Mouse (Mus musculus): ENCODE measurements at regions not wholly inside any gene's neighbourhood (a gene's known extent, or its start where the extent isn't known, plus 50 kb on each side); places are given as distances from the start of the nearest gene placed in this dataset.

DNA sequence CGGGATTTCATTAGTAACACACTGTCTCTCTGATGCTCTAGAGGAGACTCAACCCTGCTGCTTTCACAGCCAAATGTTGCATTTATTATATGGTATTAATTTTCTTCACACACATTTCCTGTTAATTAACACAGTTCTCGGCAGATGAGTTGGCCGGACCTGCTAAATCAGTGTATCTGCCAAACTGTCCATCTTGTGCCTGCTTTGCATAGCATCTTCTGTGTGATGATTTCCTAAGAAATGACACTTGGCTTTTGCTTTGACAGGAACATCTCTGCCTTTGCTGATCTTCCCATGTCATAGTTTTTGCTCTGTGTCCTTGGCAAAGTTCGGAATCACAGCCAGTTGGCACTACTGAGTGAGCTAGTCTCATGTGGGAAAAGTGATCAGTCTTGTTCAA, 67.9 kb downstream of the Thnsl1 start:
- dilution Hi-C loops (cut with MboI; ENCODE audit: extremely low pct_ligation_motif_present, extremely low pct_unique_long_range_greater_than_20kb, low sequenced_read_pairs) = no loop called here
- TF ChIP-seq SMC3 (IDR thresholded peaks at IDR 0.05; ENCODE audit: low read depth, low read length) (no peak), MEF2A (IDR thresholded peaks at IDR 0.05; ENCODE audit: borderline replicate concordance, low read depth, low read length) (no peak), HCFC1 (IDR thresholded peaks at IDR 0.05; ENCODE audit: low read depth, low read length) (no peak), MAX (IDR thresholded peaks at IDR 0.05; ENCODE audit: low read length) (no peak), POLR2AphosphoS2 (IDR thresholded peaks at IDR 0.05; ENCODE audit: low read depth, low read length) (no peak), JUND (conservative IDR thresholded peaks at IDR 0.05; ENCODE audit: low read depth, low read length) (no peak), USF1 (IDR thresholded peaks at IDR 0.05; ENCODE audit: low read depth, low read length) (no peak), TBP (conservative IDR thresholded peaks at IDR 0.05; ENCODE audit: low read depth, low read length) (no peak), E2F4 (IDR thresholded peaks at IDR 0.05; ENCODE audit: insufficient replicate concordance, low read depth, low read length) (no peak), MAFK (IDR thresholded peaks at IDR 0.05; ENCODE audit: insufficient replicate concordance, low read length) (no peak), CHD1 (IDR thresholded peaks at IDR 0.05; ENCODE audit: low read depth, low read length) (no peak), ZNF384 (IDR thresholded peaks at IDR 0.05; ENCODE audit: low read depth, low read length) (no peak), PAX5 (IDR thresholded peaks at IDR 0.05; ENCODE audit: low read length) (no peak)

DNA sequence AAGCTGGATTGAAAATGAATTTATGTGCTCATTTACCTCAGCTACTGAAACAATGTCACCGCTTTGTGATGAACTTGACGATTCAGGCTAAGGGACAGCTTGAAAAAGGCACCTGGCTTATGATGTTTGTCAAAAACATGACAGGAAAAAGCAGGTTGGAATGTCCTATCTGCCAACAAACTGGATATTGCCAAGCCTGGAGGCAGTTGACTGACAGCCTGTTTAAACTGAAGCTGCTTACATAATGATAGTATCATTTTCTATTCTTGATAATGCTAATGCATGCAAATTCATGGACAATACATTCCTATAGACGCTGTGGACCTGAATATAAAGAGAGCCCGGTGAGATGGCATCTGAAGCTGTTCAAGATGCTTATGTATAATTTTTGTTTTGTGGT, 69.8 kb downstream of the Thnsl1 start:
- DNase-seq (ENCODE audit: extremely low read depth) = no peak
- Histone ChIP-seq H3K36me3 (replicated peaks in 1 of 2; ENCODE audit: control insufficient read depth in 1 of 2, insufficient read depth in 1 of 2, low read length in 1 of 2) (no peaks in the 10 kb centered on the region), H3K79me2 (replicated peaks; ENCODE audit: control insufficient read depth, extremely low read depth, insufficient read depth, poor library complexity, severe bottlenecking) (no peaks in the 10 kb centered on the region), H3K4me1 (ENCODE audit: control insufficient read depth in 1 of 2, insufficient read depth in 2 of 2) (no peaks in the 10 kb centered on the region), H3K4me2 (ENCODE audit: insufficient read depth, low read depth, poor library complexity, severe bottlenecking) (no peak overlapping the region), H3K27ac (ENCODE audit: insufficient read depth, low read depth) (no peak overlapping the region), H3K4me3 (replicated peaks in 1 of 3; ENCODE audit: low read depth in 2 of 3, low read length in 2 of 3, poor library complexity in 1 of 3) (no peak overlapping the region), H3K9me3 (replicated peaks; ENCODE audit: low read length) (no peaks in the 10 kb centered on the region), H3K9ac (ENCODE audit: insufficient read depth, low read depth) (no peak overlapping the region), H3K27me3 (replicated peaks) (no peaks in the 10 kb centered on the region)
- TF ChIP-seq TBP (conservative IDR thresholded peaks at IDR 0.05; ENCODE audit: low read depth, low read length) (no peak), MYC (IDR thresholded peaks at IDR 0.05; ENCODE audit: low read depth, low read length) (no peak), EP300 (IDR thresholded peaks at IDR 0.05; ENCODE audit: low read length) (no peak), ZNF384 (IDR thresholded peaks at IDR 0.05; ENCODE audit: low read depth, low read length) (no peak), RAD21 (IDR thresholded peaks at IDR 0.05; ENCODE audit: low read depth, low read length) (no peak), MAX (IDR thresholded peaks at IDR 0.05; ENCODE audit: low read length) (no peak), CHD1 (IDR thresholded peaks at IDR 0.05; ENCODE audit: low read depth, low read length) (no peak), IRF4 (IDR thresholded peaks at IDR 0.05; ENCODE audit: low read depth, low read length) (no peak), POLR2AphosphoS2 (IDR thresholded peaks at IDR 0.05; ENCODE audit: low read depth, low read length) (no peak), MAZ (IDR thresholded peaks at IDR 0.05; ENCODE audit: low read depth, low read length) (no peak), SMC3 (IDR thresholded peaks at IDR 0.05; ENCODE audit: low read depth, low read length) (no peak), UBTF (IDR thresholded peaks at IDR 0.05; ENCODE audit: low read depth, low read length) (no peak), ZMIZ1 (IDR thresholded peaks at IDR 0.05; ENCODE audit: low read depth, low read length) (no peak), CHD2 (IDR thresholded peaks at IDR 0.05; ENCODE audit: low read length) (no peak), ELF1 (IDR thresholded peaks at IDR 0.05; ENCODE audit: low read depth, low read length) (no peak), JUND (conservative IDR thresholded peaks at IDR 0.05; ENCODE audit: low read depth, low read length) (no peak), ZC3H11A (IDR thresholded peaks at IDR 0.05; ENCODE audit: low read depth, low read length) (no peak), MXI1 (IDR thresholded peaks at IDR 0.05; ENCODE audit: low read depth, low read length) (no peak)
- in situ Hi-C loops (cut with MboI; ENCODE audit: low pct_ligation_motif_present, low pct_unique_long_range_greater_than_20kb, low sequenced_read_pairs) = loop anchor here (5.0 kb wide), 1 partner anchor 632 kb away; no protein-coding TSS in a partner anchor
- dilution Hi-C loops (cut with MboI; ENCODE audit: extremely low pct_ligation_motif_present, extremely low pct_unique_long_range_greater_than_20kb, low sequenced_read_pairs) = no loop called here

More for the DNA sequence above, 67.9 kb downstream of the Thnsl1 start:
- Histone ChIP-seq H3K4me3 (replicated peaks in 1 of 3; ENCODE audit: low read depth in 2 of 3, low read length in 2 of 3, poor library complexity in 1 of 3) (no peak overlapping the region), H3K4me2 (ENCODE audit: insufficient read depth, low read depth, poor library complexity, severe bottlenecking) (no peak overlapping the region), H3K9me3 (replicated peaks; ENCODE audit: low read length) (no peaks in the 10 kb centered on the region), H3K9ac (ENCODE audit: insufficient read depth, low read depth) (no peak overlapping the region), H3K27me3 (replicated peaks) (no peaks in the 10 kb centered on the region), H3K27ac (ENCODE audit: insufficient read depth, low read depth) (no peak overlapping the region), H3K4me1 (ENCODE audit: control insufficient read depth in 1 of 2, insufficient read depth in 2 of 2) (no peaks in the 10 kb centered on the region), H3K79me2 (replicated peaks; ENCODE audit: control insufficient read depth, extremely low read depth, insufficient read depth, poor library complexity, severe bottlenecking) (no peaks in the 10 kb centered on the region), H3K36me3 (replicated peaks in 1 of 2; ENCODE audit: control insufficient read depth in 1 of 2, insufficient read depth in 1 of 2, low read length in 1 of 2) (no peaks in the 10 kb centered on the region)
- in situ Hi-C loops (cut with MboI; ENCODE audit: low pct_ligation_motif_present, low pct_unique_long_range_greater_than_20kb, low sequenced_read_pairs) = no loop called here
- DNase-seq (ENCODE audit: extremely low read depth) = no peak
